Mouse (Mus musculus) olfactory bulb, adult 2 months (tissue): ENCODE data around the gene Stat5a.

Experiments
- CTCF ChIP-seq: fragments of 200-500 bp; IDR thresholded peaks from 2 replicates; pipeline ENCODE4 v1.5.1; 2012; ENCODE audit warnings: low read depth, mild to moderate bottlenecking, low read length, moderate library complexity; ENCODE audit not compliant: insufficient read depth
- POLR2A ChIP-seq: fragments of 200-500 bp; IDR thresholded peaks from 2 replicates; pipeline ENCODE4 v1.6.1; 2012; ENCODE audit warnings: mild to moderate bottlenecking, low read depth, low read length, moderate library complexity; ENCODE audit not compliant: insufficient read depth

GRCm38 (mm10) chr11:100840866-100841265 lies 18.3 kb upstream of the Stat5a start:
- TF ChIP-seq CTCF (no peak), POLR2A (no peak)
